Mouse (Mus musculus): ENCODE results near the gene Sap18.
A peak's percentile ranks its signal among the peaks of the same experiment; 100 is the strongest.
"Not testable (repeated sequence)": the region's sequence is repeated elsewhere in the genome, so short reads cannot be mapped to it uniquely, and the experiment has no call there.

Sap18 gene

DNA sequence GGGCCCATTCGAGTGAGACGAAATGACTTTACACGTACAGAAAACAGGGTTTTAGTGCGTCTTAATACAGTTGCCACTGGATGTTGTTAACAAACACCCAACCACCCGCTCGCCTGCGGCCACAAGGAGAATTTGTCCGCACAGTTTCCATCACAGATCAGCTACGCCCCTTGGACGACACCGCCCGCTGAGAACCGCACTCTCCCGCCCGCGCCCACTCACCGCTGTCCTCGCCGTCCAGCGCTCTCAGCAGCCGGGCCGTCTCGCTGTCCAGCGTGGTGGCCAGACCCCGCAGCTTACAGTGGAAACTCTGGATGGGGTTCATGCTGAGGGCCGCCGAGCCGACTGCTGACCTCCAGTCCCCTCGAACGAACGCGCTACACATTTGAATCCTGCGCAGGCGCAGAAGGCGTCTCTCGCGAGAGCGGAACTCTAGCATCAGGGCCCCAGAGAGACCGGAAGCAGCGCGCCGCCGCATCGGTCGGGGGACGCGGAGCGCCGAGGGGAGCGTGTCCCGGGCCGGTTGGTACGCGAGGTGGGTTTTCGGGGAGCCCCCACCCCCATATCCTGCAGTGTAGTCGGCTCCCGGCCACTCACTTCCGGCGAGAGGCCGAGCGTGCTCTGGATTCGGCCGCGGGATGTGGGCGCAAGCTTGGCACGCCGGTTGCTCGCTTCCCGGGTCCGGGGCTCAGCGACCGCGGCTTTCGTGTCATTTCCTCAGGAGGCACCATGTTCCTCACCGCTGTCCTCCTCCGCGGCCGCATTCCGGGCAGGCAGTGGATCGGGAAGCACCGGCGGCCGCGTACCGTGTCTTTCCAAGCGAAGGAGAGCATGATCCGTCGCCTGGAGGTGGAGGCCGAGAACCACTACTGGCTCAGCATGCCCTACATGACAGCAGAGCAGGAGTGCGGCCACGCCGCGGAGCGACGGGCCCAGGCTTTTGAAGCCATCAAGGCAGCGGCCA, 28.1 kb downstream of the Sap18 start, which contains the start of the genes Ska3 and Mrpl57:
Gene Ska3, minus strand, starts transcription at position 398 of the 964 bp plus-strand sequence.
Gene Mrpl57, plus strand, starts transcription at position 447 of the 964 bp plus-strand sequence.
- peak; percentile 92 for DNase-seq (ENCODE audit: low spot score)

DNA sequence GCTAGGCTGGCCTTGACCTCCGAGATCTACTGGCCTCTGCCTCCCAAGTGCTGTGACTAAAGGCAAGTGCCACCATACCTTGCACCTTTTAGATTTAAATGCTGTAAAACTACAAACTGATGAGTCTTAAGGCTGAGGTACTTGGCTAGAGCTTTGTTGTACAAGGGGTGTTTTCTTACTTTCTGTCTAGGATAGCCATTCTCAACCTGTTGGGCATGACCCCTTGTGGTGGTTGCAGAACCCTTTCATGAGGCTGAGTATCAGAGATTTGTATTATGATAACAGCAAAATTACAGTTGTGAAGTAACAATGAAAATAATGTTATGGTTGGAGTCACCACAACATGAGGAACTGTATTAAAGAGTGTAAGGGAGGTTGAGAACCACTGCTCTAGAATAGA, 29.3 kb downstream of the Sap18 start:
- no peak for DNase-seq (ENCODE audit: low spot score)

DNA sequence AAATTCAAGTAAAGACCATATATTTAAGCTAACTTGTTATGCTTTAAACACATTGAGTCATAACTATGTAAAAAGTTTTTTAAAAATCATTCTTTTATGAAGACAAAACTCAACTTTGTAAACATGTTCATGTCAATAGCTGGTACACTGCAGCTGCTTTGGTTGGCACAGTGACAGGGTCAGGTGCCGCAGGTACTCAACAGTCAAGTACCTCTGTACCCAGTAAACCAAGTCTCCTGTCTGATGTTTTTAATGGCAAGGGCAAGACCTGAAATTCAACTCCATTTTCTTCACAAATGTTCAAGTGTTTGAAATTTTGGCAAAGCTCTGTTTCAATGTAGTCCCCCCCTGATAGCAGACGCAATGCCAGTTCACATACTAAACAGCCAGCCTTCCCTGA, 35.5 kb downstream of the Sap18 start:
- no peak for DNase-seq (ENCODE audit: low spot score)

DNA sequence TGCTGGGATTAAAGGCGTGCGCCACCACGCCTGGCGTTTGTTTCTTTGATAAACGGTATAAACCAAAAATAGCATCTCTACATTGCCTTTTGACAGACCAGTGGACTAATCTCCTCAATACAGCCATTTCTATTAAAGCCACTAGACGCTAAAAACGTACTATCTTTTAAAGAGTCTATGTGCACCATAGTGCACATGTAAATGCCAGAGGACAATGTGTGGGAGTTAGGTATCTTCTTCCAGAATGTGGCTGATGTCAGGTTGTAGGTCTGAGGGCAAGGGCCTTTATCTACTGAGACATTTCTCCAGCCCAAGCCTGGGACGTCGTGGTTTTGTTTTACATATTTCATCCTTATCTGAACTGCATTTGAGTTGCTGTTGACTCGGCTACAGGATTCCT, 37.2 kb downstream of the Sap18 start:
- peak; percentile 39 for DNase-seq (ENCODE audit: low spot score)

DNA sequence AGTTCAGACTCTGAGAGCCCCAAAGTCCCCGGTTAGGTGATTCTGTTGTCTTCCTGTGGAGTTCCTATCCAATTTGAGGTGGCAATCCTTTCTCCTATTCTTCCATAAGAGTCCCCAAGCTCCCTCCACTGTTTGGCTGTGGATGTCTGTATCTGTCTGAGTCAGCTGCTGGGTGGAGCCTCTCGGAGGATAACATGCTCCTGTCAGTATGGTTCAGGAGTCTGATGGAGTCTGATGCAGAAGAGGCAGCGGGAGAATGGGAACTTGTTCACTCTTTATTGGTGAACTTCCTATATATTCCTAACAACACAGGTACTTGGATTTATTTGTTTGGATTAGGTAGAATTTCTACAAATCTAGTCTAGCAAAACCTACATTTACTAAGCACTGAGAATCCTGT, 46.6 kb downstream of the Sap18 start:
- no peak for DNase-seq (ENCODE audit: low spot score)

DNA sequence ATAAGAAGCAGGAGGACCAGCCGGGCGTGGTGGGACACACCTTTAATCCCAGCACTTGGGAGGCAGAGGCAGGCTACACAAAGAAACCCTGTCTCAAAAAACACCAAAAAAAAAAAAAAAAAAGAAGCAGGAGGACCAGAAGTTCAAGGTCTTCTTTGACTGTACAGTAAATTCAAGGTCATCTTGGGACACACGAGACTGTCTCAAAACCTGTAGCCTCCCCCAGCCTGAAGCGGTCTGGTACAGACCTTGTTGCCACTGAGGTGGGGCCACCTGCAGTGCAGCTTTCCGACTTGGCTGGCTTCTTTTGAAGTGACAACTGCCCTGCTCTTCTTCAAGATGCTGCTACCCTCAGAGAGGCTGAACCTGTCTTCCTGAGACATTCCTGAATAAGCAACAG, 50.1 kb downstream of the Sap18 start:
- not testable (repeated sequence) for DNase-seq (ENCODE audit: low spot score)

DNA sequence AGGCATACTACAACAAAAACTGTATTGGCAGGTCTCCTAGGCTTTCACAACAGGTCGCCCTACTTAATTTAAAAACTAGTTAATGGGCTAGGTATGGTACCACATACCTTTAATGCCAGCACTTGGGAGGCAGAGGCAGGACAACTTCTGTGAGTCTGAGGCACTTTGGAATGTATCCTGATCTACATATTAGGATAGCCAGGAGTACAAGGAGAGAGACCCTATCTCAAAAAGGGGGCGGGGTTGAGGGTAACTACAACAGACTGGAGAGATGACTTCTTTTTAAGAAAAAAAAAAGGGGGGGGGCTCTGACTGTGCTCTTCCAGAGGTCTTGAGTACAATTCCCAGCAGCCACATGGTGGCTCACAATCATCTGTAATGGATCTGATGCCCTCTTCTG, 50.7 kb downstream of the Sap18 start:
- DNase-seq (ENCODE audit: low spot score) = no peak

DNA sequence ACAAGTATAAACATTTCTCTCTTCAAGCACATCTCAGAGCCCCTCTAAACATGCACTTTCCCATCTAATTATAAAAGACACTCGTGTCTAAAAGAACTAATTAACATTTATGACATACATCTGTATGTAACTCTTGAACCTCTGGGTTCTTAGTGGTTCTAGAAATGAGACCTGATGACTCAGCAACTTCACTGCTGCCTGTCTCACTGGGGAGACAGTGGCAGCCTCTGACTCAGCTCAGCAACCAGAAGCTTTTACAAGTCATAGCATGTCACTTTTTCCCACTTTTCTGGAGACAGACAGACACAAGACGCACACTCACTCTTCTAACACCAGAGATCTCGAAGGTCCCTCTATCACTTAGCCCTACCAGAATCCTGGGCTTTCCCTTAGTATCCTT, 52.4 kb downstream of the Sap18 start:
- peak; percentile 32 for DNase-seq (ENCODE audit: low spot score)

DNA sequence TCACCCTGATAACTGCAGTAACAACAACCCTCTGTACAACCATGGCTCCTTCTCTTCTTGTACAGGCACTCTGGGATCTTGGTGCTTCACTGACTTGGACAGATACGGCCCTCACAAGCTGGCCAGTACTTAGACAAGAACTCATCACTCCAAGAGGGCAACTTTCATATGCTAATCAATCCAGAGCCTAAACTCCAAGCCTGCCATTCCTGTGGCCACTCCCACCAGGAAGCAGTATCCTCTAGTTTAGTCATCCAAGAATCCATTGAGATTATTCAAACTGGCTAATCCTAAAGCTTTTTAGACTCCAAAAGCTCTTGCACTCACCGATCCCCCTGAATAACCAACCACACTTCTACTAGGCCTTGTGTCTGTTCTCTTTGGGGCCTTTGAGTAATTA, 55.0 kb downstream of the Sap18 start:
- DNase-seq (ENCODE audit: low spot score) = no peak

DNA sequence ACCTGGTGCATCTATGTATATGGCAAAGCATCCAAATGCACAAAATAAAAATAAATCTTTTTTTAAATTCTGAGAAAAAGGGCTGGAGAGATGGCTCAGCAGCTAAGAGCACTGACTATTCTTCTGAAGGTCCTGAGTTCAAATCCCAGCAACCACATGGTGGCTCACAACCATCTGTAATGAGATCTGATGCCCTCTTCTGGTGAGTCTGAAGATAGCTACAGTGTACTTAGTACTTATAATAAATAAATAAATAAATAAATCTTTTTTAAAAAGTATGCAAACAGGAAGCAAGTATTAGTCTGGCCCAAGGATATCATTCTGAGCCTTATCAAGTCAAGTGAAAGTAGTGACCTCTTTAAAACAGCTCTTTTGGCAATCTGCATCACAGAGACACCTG, 58.1 kb downstream of the Sap18 start:
- not testable (repeated sequence) for DNase-seq (ENCODE audit: low spot score)

Data from c-Kit-positive CD71-positive TER-119-positive erythroid progenitor cells, embryonic 14.5 days (primary cell).